Mouse (Mus musculus) intestine, postnatal 0 days (tissue): Measurements from ENCODE around the gene Chn1. TPM values are rescaled to one million over a fixed set of nuclear protein-coding genes. Genes with fewer than 3 reads are reported as not detected.

Experiments used
- ATAC-seq: fragments of 200-750 bp; cut with Nextera tagmentation; 2 replicates; pipeline ENCODE4 v1.8.0; 2017; ENCODE audit warnings: mild to moderate bottlenecking, moderate TSS enrichment, moderate library complexity
- H3K27ac ChIP-seq: fragments of 300-500 bp; sonication (generic); 2 replicates; pipeline ENCODE4 v1.5.1; 2014; ENCODE audit warnings: mild to moderate bottlenecking, low read depth, low read length, moderate library complexity
- H3K27me3 ChIP-seq: fragments of 300-500 bp; sonication (generic); replicated peaks from 2 replicates; pipeline ENCODE4 v1.6.1; 2014; ENCODE audit warnings: low read length, mixed read lengths; ENCODE audit not compliant: control insufficient read depth, insufficient read depth
- H3K36me3 ChIP-seq: fragments of 300-500 bp; sonication (generic); 2 replicates; pipeline ENCODE4 v1.6.1; 2014; ENCODE audit warnings: mild to moderate bottlenecking, moderate library complexity; ENCODE audit not compliant: control insufficient read depth, insufficient read depth
- H3K4me1 ChIP-seq: fragments of 300-500 bp; sonication (generic); replicated peaks from 2 replicates; pipeline ENCODE4 v1.6.1; 2014; ENCODE audit warnings: antibody characterized with exemption, low read length, mixed read lengths; ENCODE audit not compliant: control insufficient read depth, insufficient read depth
- H3K4me2 ChIP-seq: fragments of 300-500 bp; sonication (generic); replicated peaks from 2 replicates; pipeline ENCODE4 v1.6.1; 2014; ENCODE audit warnings: low read depth, mild to moderate bottlenecking, moderate library complexity
- H3K4me3 ChIP-seq: fragments of 300-500 bp; sonication (generic); 2 replicates; pipeline ENCODE4 v1.5.1; 2014; ENCODE audit warnings: low read depth, low read length
- H3K9ac ChIP-seq: fragments of 300-500 bp; sonication (generic); 2 replicates; pipeline ENCODE4 v1.6.1; 2014; ENCODE audit warnings: mild to moderate bottlenecking, low read depth, low read length
- H3K9me3 ChIP-seq: fragments of 300-500 bp; sonication (generic); 2 replicates; pipeline ENCODE4 v1.6.1; 2016; ENCODE audit warnings: mixed run types; ENCODE audit not compliant: control insufficient read depth
- CTCF ChIP-seq: sonication (generic); IDR thresholded peaks from 2 replicates; pipeline ENCODE4 v1.5.1; 2016; ENCODE audit warnings: low read depth, mild to moderate bottlenecking, control low read depth, antibody characterized with exemption, moderate library complexity
- WGBS: fragments of 180-500 bp; shearing (Covaris S2); extraction: QIAGEN DNeasy Blood & Tissue Kit; methylation state at CpG from one replicate; pipeline ENCODE4 v1.1.7; 2014; 5-methylcytosine and 5-hydroxymethylcytosine counted together
- polyA plus RNA-seq: library from polyadenylated mRNA; unstranded; fragments of >200 nt; fragmentation: Nextera tagmentation; extraction: Ambion mirVana; gene quantifications from 2 replicates; pipeline ENCODE4 v1.2.1, GENCODE M21; 2015

The Chn1 gene
- polyA plus RNA-seq, 1 experiment from 2014 or later: 9.5 TPM

DNA sequence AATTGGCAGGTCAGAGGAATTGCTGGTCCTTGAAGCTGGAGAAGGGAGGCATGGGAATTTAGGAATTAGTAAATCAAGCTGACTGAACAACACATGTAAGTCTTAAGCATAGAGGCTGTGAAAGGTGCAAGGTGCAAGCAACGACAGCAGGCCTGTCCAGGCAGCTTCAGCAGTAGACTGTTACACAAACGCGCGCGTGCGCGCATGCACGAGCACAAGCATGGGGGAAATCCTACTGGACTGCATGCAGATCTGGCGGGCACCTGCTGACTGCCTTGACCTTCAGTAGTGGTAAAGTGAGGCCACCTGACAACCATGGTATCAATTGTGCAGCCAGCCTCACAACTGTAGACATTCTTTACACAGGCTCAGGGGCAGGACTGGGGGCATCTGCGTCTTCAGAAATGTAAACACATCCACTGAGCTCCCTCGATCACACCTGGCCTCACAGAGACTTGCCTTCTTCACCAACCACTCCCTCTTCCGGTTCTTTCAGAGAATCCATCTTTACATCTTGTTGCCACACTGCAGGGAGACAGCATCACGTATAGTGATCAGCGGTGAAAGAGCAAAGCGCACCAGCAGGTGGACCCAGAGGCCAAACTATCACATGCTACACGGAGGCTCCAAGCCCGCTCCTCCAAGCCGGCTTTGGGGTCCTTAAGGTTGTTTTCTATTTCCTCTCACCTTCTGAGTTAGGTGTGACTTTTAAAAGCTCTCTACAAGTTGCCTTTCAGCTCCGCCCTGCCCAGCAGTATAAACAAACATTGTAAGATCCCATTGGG, 16.9 kb upstream of the Chn1 start:
- no peak for ATAC-seq
- Histone ChIP-seq H3K27me3 (no peaks in the 10 kb centered on the region), H3K9me3 (no peaks in the 10 kb centered on the region), H3K4me3 (no peak overlapping the region), H3K4me1 (no peaks in the 10 kb centered on the region), H3K4me2 (peak overlapping the region; percentile 32; the same call in 1 of the 2 replicates), H3K9ac (no peak overlapping the region), H3K27ac (no peak overlapping the region), H3K36me3 (no peaks in the 10 kb centered on the region)
- 47% methylated on average over 19 of the region's 19 CpGs for WGBS
- TF ChIP-seq CTCF: peak; percentile 70

DNA sequence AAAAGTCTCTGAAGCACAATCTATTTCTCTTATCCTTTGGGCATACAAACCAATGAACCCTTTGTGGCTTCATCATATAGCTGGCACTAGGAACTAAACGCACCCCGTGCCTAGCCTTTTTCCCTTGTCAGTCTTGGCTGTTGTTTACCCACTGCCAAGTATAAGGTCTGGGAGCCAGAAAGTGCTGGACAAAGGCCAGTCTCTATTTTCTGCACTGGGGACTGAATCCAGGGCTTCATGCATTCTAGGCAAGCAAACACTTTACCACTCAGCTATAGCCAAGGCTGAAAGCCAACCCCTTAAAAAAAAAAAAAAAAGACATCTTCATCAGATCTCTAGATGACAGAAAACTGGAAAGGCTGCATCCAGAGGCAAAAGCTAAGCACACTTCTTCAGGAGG, 15.2 kb upstream of the Chn1 start:
- WGBS: 62% methylated on average over 2 of the region's 2 CpGs
- Histone ChIP-seq H3K9me3 (no peaks in the 10 kb centered on the region), H3K36me3 (no peaks in the 10 kb centered on the region), H3K27ac (no peak overlapping the region), H3K4me3 (no peak overlapping the region), H3K9ac (no peak overlapping the region), H3K27me3 (no peaks in the 10 kb centered on the region), H3K4me2 (no peak overlapping the region), H3K4me1 (no peaks in the 10 kb centered on the region)
- no peak for TF ChIP-seq CTCF
- ATAC-seq: no peak

DNA sequence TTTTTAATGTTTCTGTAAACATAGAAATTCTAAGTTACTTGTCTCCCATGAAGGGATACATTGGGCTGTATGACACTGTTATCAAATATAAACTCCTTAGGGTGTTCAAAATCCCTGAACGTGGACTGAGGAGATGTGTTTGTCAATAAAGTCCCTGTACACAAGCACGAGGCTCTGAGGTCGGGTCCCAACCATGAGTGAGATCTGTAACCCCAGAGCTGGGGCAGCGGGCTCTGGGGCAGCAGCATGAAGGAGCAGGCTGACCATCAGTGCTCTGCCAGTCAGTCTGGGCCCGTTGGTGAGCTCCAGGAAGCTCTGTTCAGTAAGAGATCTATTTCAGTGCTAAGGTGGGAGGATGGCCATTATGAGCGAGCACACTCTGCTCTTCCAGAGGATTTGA, 13.2 kb upstream of the Chn1 start:
- H3K4me2 ChIP-seq: no peak overlapping the region
- H3K9ac ChIP-seq: no peak overlapping the region
- H3K4me3 ChIP-seq: no peak overlapping the region
- WGBS: 77% methylated on average over 6 of the region's 6 CpGs
- no peaks in the 10 kb centered on the region for H3K27me3 ChIP-seq
- no peaks in the 10 kb centered on the region for H3K9me3 ChIP-seq
- no peaks in the 10 kb centered on the region for H3K4me1 ChIP-seq
- H3K27ac ChIP-seq: no peak overlapping the region
- no peaks in the 10 kb centered on the region for H3K36me3 ChIP-seq
- no peak for ATAC-seq
- no peak for TF ChIP-seq CTCF

DNA sequence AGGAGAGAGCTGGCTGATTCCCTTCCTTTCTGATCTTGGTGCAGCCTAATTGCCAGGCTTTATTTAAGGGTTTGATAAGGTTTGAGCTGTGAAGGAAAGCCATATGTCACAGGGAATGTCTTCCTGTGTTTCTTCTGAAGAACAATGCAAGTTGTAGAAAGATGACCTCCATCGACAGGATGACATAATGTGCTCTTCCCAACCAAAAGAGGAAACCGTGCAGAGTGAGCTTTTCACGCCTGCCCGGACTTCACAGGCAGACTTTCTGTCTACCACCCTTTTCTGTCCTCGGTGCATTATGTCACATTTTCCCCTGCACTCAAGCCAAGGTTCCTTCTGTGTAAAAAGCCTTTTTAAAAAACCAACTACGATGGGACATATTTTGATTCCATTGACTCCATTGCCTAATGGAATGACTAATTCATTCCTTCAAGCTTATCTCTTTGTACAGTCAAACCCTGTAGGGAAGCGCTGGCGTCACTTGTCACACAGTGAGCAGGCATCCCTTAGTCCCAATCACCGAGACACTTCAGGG, 7.3 kb upstream of the Chn1 start:
- H3K9me3 ChIP-seq: no peaks in the 10 kb centered on the region
- ATAC-seq: no peak
- TF ChIP-seq CTCF: no peak
- H3K4me2 ChIP-seq: no peak overlapping the region
- no peaks in the 10 kb centered on the region for H3K4me1 ChIP-seq
- no peak overlapping the region for H3K9ac ChIP-seq
- peaks cover 10% of the 10 kb centered on the region for H3K27me3 ChIP-seq
- H3K36me3 ChIP-seq: no peaks in the 10 kb centered on the region
- no peak overlapping the region for H3K4me3 ChIP-seq
- H3K27ac ChIP-seq: no peak overlapping the region
- WGBS: 57% methylated on average over 9 of the region's 9 CpGs

DNA sequence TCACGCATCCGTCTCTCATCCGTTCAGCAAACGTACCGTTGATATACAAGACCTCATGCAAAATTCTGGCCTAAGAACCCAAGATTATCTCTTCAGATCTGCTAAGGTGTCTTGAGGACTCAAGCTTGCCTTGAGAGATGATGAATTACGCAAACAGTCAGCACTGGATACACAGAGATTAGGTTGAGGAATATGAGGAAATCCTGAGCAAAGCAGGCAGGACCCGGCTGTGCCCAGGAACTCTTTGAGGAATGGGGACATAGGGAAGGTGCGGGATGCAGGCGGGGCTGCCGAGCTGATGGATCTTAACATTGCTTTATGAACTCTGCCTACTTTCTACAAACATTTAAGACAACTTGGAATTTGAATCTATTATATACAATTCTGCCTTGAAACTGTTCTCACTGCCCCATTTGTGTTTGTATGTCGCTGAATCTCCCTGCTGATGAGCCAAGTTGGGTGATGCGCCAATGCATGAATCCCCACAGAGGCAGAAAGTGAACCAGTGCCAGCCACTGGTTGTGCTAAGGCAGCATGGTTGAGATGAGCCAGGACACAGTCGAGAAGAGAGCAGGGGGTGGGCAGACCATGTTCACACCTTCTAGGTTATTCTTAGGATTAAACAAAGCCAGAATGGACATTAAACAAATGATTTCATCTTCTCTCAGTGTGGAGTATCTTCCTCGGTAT, 5.3 kb upstream of the Chn1 start:
- Histone ChIP-seq H3K9ac (no peak overlapping the region), H3K27me3 (peaks cover 27% of the 10 kb centered on the region), H3K36me3 (no peaks in the 10 kb centered on the region), H3K4me1 (no peaks in the 10 kb centered on the region), H3K27ac (no peak overlapping the region), H3K9me3 (no peaks in the 10 kb centered on the region), H3K4me2 (no peak overlapping the region), H3K4me3 (no peak overlapping the region)
- WGBS: 71% methylated on average over 14 of the region's 14 CpGs
- ATAC-seq: no peak
- TF ChIP-seq CTCF: no peak

DNA sequence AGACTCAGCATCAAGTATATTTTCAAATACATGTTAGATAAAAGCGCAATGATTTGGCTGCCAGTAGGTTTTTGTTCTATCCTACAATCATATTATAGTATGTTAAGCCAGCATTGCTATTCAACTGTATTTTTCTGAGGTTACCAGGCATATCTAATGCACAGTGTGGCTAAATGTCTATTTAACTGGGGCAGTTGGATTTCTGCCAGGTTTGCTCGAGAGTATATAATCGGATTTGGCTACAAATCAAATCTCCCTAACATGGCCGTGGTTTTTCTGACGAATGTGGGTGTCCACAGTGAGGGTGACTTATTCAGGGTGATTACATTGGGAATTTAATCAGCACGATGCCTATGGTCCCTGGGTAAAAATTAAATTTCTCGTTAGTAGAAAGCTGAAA, 4.7 kb upstream of the Chn1 start:
- no peak overlapping the region for H3K4me3 ChIP-seq
- no peaks in the 10 kb centered on the region for H3K36me3 ChIP-seq
- no peak for TF ChIP-seq CTCF
- no peak overlapping the region for H3K4me2 ChIP-seq
- no peaks in the 10 kb centered on the region for H3K4me1 ChIP-seq
- H3K9ac ChIP-seq: no peak overlapping the region
- peaks cover 29% of the 10 kb centered on the region for H3K27me3 ChIP-seq
- 60% methylated on average over 7 of the region's 7 CpGs for WGBS
- no peaks in the 10 kb centered on the region for H3K9me3 ChIP-seq
- no peak for ATAC-seq
- no peak overlapping the region for H3K27ac ChIP-seq
